Mouse (Mus musculus) CH12.LX (cell line): ENCODE measurements at regions not wholly inside any gene's neighbourhood (a gene's known extent, or its start where the extent isn't known, plus 50 kb on each side); places are given as distances from the start of the nearest gene placed in this dataset.

Experiments
- CTCF ChIP-seq, 2 experiments: IDR thresholded peaks in 1 of 2; conservative IDR thresholded peaks in 1 of 2; 2 replicates each; pipeline ENCODE4 v1.5.1; 2011 to 2012; ENCODE audit warnings: low read depth in 2 of 2, low read length in 2 of 2, improper control_type of control experiment in 1 of 2, inconsistent platforms in 1 of 2, mild to moderate bottlenecking in 1 of 2, moderate library complexity in 1 of 2
- E2F4 ChIP-seq: IDR thresholded peaks from 2 replicates; pipeline ENCODE4 v1.6.1; 2011; ENCODE audit warnings: low read depth, low read length, improper control_type of control experiment; ENCODE audit not compliant: insufficient replicate concordance
- ELF1 ChIP-seq: IDR thresholded peaks from 2 replicates; pipeline ENCODE4 v1.6.1; 2014; ENCODE audit warnings: low read depth, mild to moderate bottlenecking, inconsistent platforms, low read length, improper control_type of control experiment
- EP300 ChIP-seq: IDR thresholded peaks from 2 replicates; pipeline ENCODE4 v1.6.1; 2011; ENCODE audit warnings: low read length, improper control_type of control experiment
- MYC ChIP-seq: IDR thresholded peaks from 2 replicates; pipeline ENCODE4 v1.6.1; 2011; ENCODE audit warnings: low read depth, mild to moderate bottlenecking, improper control_type of control experiment, low read length
- POLR2A ChIP-seq: IDR thresholded peaks from 2 replicates; pipeline ENCODE4 v1.6.1; 2011; ENCODE audit warnings: low read depth, mild to moderate bottlenecking, improper control_type of control experiment, low read length
- UBTF ChIP-seq: IDR thresholded peaks from 2 replicates; pipeline ENCODE4 v1.6.1; 2012; ENCODE audit warnings: low read depth, mild to moderate bottlenecking, inconsistent platforms, low read length, improper control_type of control experiment, moderate library complexity
- USF1 ChIP-seq: IDR thresholded peaks from 2 replicates; pipeline ENCODE4 v1.6.1; 2014; ENCODE audit warnings: low read depth, mild to moderate bottlenecking, inconsistent platforms, low read length, improper control_type of control experiment
- ZMIZ1 ChIP-seq: IDR thresholded peaks from 2 replicates; pipeline ENCODE4 v1.6.1; 2012; ENCODE audit warnings: low read depth, mild to moderate bottlenecking, inconsistent platforms, low read length, improper control_type of control experiment

DNA sequence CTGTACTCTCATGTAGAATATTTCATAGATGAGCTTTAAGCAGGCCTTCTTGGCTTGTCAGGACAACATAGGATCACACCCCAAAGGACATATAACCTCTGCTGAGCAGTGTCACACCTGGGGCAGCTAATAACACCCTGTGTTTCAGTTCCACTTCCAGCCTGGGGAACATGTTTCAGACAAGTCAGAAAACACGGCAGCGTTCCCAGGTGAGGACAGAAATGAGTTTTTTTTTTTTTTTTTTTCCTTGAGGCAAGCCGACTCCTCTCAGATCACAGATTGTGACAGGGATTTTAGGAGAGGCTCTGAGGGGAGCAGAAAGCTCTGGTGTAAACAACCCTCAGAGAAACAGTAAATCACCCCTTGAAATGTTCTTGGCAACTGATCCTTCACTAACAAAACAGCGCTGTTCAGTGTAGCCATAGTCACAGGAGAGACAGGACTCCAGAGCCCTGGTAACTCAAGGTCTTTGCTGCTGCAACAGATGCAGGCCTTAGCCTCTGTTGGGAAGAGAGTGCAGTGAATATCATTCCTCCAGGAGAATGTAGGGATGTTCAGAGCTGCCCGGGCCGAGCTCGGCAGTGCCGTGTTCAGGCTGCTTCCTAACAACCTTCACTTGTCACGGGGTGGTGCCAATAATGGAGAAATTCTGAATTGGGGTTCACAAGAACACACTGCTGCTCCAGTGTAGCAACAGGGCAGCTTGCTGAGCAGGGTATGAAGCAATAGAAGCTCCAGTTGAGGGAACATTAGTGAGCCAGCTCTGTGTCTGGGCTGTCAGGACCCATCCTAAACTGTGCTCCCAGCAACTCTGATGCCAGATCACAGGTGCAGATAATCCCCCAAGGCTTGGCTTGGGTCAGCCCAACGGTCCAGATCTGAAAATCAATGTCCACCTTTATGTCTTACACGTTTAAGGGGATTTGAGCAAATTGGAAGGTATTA lies 177.1 kb upstream of the Eif4g2 start:
- TF ChIP-seq CTCF (conservative IDR thresholded peaks at IDR 0.05 in 1 of 2, IDR thresholded peaks at IDR 0.05 in 1 of 2; ENCODE audit: low read depth in 2 of 2, low read length in 2 of 2) (no peak), USF1 (no peak), ZMIZ1 (no peak), UBTF (no peak), MYC (no peak), E2F4 (no peak), POLR2A (no peak), EP300 (peak; percentile 81), ELF1 (no peak)
